Mouse (Mus musculus): ENCODE results near the gene Zcchc10.

DNA sequence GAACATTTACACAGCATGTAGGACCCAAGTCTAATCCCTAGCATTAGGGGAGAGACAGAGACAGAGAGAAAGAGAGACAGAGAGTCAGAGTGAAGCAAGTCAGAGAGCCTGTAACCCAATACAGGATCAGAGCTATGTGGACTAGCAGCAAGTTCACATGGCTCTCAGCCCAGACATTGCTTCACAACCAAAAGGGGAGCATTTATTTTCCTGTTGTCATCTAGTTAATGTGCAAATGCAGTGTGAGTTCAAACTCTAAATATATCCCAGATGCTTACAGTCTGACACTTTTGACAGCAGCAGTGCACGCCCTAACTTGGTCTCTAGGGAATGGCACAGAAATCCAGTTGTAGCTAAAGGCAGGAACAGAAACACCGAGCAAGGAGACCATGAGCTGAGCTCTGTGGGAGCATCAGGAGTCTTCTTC lies 15.6 kb upstream of the Zcchc10 start:
- TF ChIP-seq TAL1 (IDR thresholded peaks at IDR 0.05; ENCODE audit: low read length) (no peak), GATA1 (IDR thresholded peaks at IDR 0.05; ENCODE audit: low read length) (no peak)

Measured in erythroblast, embryonic 14.5 days (primary cell).